Mouse (Mus musculus) hindbrain, postnatal 0 days (tissue): ENCODE measurements around the gene St13. TPM values are rescaled to one million over a fixed set of nuclear protein-coding genes. Genes with fewer than 3 reads are reported as not detected.
A peak's percentile ranks its signal among the peaks of the same experiment; 100 is the strongest.

Experiments used
- ATAC-seq: fragments of 200-750 bp; cut with Nextera tagmentation; 2 replicates; pipeline ENCODE4 v1.8.0; 2017; ENCODE audit warnings: mild to moderate bottlenecking, moderate TSS enrichment, moderate library complexity
- DNase-seq: peaks from one replicate; pipeline ENCODE4 v3.0.0-alpha.2; 2015; ENCODE audit warnings: low spot score
- H3K27ac ChIP-seq: fragments of 300-500 bp; sonication (generic); 2 replicates; pipeline ENCODE4 v1.5.1; 2014; ENCODE audit warnings: mild to moderate bottlenecking
- H3K27me3 ChIP-seq: fragments of 300-500 bp; sonication (generic); 2 replicates; pipeline ENCODE4 v1.6.1; 2014; ENCODE audit warnings: low read length, mixed read lengths; ENCODE audit not compliant: insufficient read depth
- H3K36me3 ChIP-seq: fragments of 300-500 bp; sonication (generic); 2 replicates; pipeline ENCODE4 v1.6.1; 2014; ENCODE audit warnings: low read length, mixed read lengths; ENCODE audit not compliant: insufficient read depth
- H3K4me1 ChIP-seq: fragments of 300-500 bp; sonication (generic); 2 replicates; pipeline ENCODE4 v1.6.1; 2014; ENCODE audit warnings: antibody characterized with exemption, low read length, mixed read lengths; ENCODE audit not compliant: insufficient read depth
- H3K4me2 ChIP-seq: fragments of 300-500 bp; sonication (generic); 2 replicates; pipeline ENCODE4 v1.6.1; 2014; ENCODE audit warnings: low read depth, mild to moderate bottlenecking, low read length, moderate library complexity, mixed read lengths
- H3K4me3 ChIP-seq: fragments of 300-500 bp; sonication (generic); 2 replicates; pipeline ENCODE4 v1.5.1; 2014; ENCODE audit warnings: low read length
- H3K9ac ChIP-seq: fragments of 300-500 bp; sonication (generic); replicated peaks from 2 replicates; pipeline ENCODE4 v1.6.1; 2014; ENCODE audit warnings: mild to moderate bottlenecking, low read length, moderate library complexity, mixed read lengths
- H3K9me3 ChIP-seq: fragments of 300-500 bp; sonication (generic); 2 replicates; pipeline ENCODE4 v1.6.1; 2016; ENCODE audit warnings: low read length, mixed read lengths
- CTCF ChIP-seq: IDR thresholded peaks from 2 replicates; pipeline ENCODE4 v1.5.1; 2016; ENCODE audit warnings: antibody characterized with exemption, control low read depth, low read depth
- WGBS: fragments of 180-500 bp; shearing (Covaris S2); extraction: QIAGEN DNeasy Blood & Tissue Kit; methylation state at CpG from one replicate; pipeline ENCODE4 v1.1.7; 2014; 5-methylcytosine and 5-hydroxymethylcytosine counted together
- polyA plus RNA-seq: library from polyadenylated mRNA; unstranded; fragments of >200 nt; fragmentation: Nextera tagmentation; extraction: Ambion mirVana; gene quantifications from 2 replicates; pipeline ENCODE4 v1.2.1, GENCODE M21; 2015
- total RNA-seq: library from RNA; depleted of rRNA; stranded (reverse); fragments of >200 nt; gene quantifications from 2 replicates; pipeline ENCODE4 v1.2.3, GENCODE M21; 2014

The St13 gene
- total and polyA plus RNA-seq, 2 experiments from 2014 or later = 87.8 to 209 TPM

DNA sequence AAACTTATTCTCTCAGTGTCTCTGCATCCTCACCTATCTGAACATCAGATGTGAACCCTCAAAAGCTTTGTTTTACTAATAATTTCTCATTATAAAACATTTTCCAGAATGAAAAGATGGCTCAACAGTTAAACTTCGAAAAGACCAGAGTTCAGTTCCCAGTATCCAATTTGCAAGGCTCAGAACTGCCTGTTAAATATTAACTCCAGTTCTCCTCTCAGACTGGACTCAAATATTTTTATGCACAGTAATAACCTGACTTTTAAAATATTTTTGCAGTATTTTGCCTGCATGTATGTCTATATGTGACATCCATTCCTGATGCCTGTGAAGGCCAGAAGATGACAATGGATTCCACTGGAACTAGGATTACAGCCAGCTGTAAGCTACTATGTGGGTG lies 31.3 kb downstream of the St13 start:
- WGBS = 94% methylated on average over 1 of the region's 1 CpGs

DNA sequence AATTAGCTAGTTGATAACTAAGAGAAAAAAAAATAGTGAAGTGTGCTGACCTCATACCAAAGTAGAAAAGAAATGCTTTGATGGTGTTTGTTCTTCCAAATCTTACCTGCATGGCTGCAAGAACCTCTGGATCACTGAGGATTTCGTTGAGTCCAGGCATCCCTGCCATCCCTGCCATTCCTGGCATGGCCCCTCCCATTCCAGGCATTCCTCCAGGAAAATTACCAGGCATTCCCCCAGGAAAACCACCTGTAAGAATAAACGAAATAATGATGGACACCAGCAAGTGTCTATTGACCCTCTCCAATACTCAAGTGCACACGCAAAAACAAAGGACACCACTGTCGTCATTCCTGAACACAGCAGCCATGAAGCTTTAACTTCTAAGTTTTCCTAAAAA lies 33.6 kb downstream of the St13 start:
- no peak overlapping the region for H3K4me3 ChIP-seq
- H3K4me1 ChIP-seq = no peaks in the 10 kb centered on the region
- no peaks in the 10 kb centered on the region for H3K27me3 ChIP-seq
- no peak for TF ChIP-seq CTCF
- no peak overlapping the region for H3K27ac ChIP-seq
- no peak overlapping the region for H3K4me2 ChIP-seq
- peaks cover 53% of the 10 kb centered on the region for H3K36me3 ChIP-seq
- 80% methylated on average over 4 of the region's 4 CpGs for WGBS
- no peaks in the 10 kb centered on the region for H3K9me3 ChIP-seq
- DNase-seq = no peak
- no peak for ATAC-seq
- H3K9ac ChIP-seq = no peak overlapping the region

More for the DNA sequence above, 31.3 kb downstream of the St13 start:
- Histone ChIP-seq H3K27me3 (no peaks in the 10 kb centered on the region), H3K27ac (no peak overlapping the region), H3K4me2 (no peak overlapping the region), H3K9ac (no peak overlapping the region), H3K4me3 (no peak overlapping the region), H3K36me3 (peaks cover 60% of the 10 kb centered on the region), H3K4me1 (no peaks in the 10 kb centered on the region), H3K9me3 (no peaks in the 10 kb centered on the region)
- DNase-seq (no peak), ATAC-seq (no peak)
- TF ChIP-seq CTCF = no peak

DNA sequence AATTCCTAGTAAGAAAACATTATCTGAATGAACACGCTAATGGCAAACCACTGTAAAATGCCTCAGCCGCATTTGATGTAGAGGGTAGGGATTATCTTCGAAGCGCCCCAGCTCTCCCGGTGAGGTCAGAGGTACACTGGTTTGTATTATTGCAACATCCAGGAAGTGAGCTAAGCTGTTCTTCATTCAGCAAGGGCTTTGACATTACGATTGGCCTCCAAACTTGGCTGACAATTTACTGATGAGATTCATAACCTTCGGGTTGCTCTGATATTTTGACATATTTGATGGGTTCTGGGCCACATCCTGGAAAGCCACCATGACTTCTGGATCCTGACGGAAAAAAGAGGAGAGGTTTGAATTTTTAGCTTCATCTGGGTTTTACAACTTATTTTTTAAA lies 34.6 kb downstream of the St13 start:
- H3K36me3 ChIP-seq = peaks cover 44% of the 10 kb centered on the region
- H3K27me3 ChIP-seq = no peaks in the 10 kb centered on the region
- no peak overlapping the region for H3K27ac ChIP-seq
- WGBS = 94% methylated on average over 8 of the region's 8 CpGs
- DNase-seq (no peak), ATAC-seq (no peak)
- TF ChIP-seq CTCF = no peak
- H3K4me3 ChIP-seq = no peak overlapping the region
- H3K9ac ChIP-seq = no peak overlapping the region
- H3K9me3 ChIP-seq = no peaks in the 10 kb centered on the region
- H3K4me1 ChIP-seq = no peaks in the 10 kb centered on the region
- H3K4me2 ChIP-seq = no peak overlapping the region

- DNase-seq (no peak), ATAC-seq (no peak)
- 94% methylated on average over 1 of the region's 1 CpGs for WGBS
- H3K4me1 ChIP-seq = peaks cover 5% of the 10 kb centered on the region; the same call in 1 of the 2 replicates
- H3K27me3 ChIP-seq = no peaks in the 10 kb centered on the region
- no peak for TF ChIP-seq CTCF
- no peak overlapping the region for H3K27ac ChIP-seq
- no peaks in the 10 kb centered on the region for H3K9me3 ChIP-seq
- peaks cover 37% of the 10 kb centered on the region for H3K36me3 ChIP-seq
- no peak overlapping the region for H3K4me3 ChIP-seq
- no peak overlapping the region for H3K9ac ChIP-seq
- H3K4me2 ChIP-seq = no peak overlapping the region
These were observed 35.6 kb downstream of the St13 start for GRCm38 (mm10) chr15:81364271-81364670.

GRCm38 (mm10) chr15:81362501-81362900 lies 37.4 kb downstream of the St13 start:
- DNase-seq (no peak), ATAC-seq (no peak)
- no peaks in the 10 kb centered on the region for H3K9me3 ChIP-seq
- 82% methylated on average over 1 of the region's 1 CpGs for WGBS
- no peak for TF ChIP-seq CTCF
- no peaks in the 10 kb centered on the region for H3K27me3 ChIP-seq
- H3K4me3 ChIP-seq = no peak overlapping the region
- H3K27ac ChIP-seq = no peak overlapping the region
- H3K36me3 ChIP-seq = peaks cover 37% of the 10 kb centered on the region
- H3K4me2 ChIP-seq = no peak overlapping the region
- no peak overlapping the region for H3K9ac ChIP-seq
- peaks cover 5% of the 10 kb centered on the region; the same call in 1 of the 2 replicates for H3K4me1 ChIP-seq

DNA sequence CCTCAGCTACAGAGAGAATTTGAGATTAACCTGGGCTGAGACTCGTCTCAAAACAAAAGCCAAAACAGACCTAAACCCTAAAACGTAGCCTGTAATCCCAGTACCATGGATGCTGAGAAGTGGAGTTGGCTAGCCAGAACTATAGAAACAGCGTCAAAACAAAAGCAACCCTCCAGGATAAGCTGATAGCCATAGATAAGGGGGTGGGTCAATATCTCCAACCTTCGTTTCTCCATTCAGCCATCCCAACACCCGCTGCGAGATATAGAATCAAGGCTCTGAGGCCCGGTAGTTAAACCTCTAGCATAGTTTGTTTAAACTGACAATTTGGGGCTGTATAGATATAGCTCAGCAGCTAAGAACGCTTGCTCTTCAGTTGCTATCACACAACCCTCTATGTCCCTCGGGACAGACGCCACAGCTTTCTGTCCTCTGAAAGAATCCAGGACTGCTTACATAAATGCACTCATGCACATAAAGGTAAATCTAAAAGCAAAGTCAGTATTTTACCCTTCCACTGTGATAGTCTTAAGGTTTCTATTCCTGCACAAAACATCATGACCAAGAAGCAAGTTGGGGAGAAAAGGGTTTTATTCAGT lies 38.4 kb downstream of the St13 start:
- peaks cover 31% of the 10 kb centered on the region for H3K36me3 ChIP-seq
- no peak for DNase-seq
- no peak overlapping the region for H3K4me3 ChIP-seq
- WGBS = 46% methylated on average over 10 of the region's 10 CpGs
- no peak overlapping the region for H3K9ac ChIP-seq
- H3K9me3 ChIP-seq = no peaks in the 10 kb centered on the region
- no peak for TF ChIP-seq CTCF
- peak overlapping the region; percentile 97 for H3K4me2 ChIP-seq
- no peaks in the 10 kb centered on the region for H3K27me3 ChIP-seq
- H3K27ac ChIP-seq = peak overlapping the region; percentile 84
- peaks cover 5% of the 10 kb centered on the region; the same call in 1 of the 2 replicates for H3K4me1 ChIP-seq
- no peak for ATAC-seq

GRCm38 (mm10) chr15:81361022-81361404 lies 38.9 kb downstream of the St13 start:
- peak overlapping the region; percentile 84 for H3K27ac ChIP-seq
- no peaks in the 10 kb centered on the region for H3K9me3 ChIP-seq
- WGBS = 41% methylated on average over 6 of the region's 6 CpGs
- TF ChIP-seq CTCF = no peak
- H3K4me1 ChIP-seq = peaks cover 5% of the 10 kb centered on the region; the same call in 1 of the 2 replicates
- peaks cover 26% of the 10 kb centered on the region for H3K36me3 ChIP-seq
- DNase-seq = no peak
- peak overlapping the region; percentile 33; the same call in 1 of the 2 replicates for H3K9ac ChIP-seq
- peak overlapping the region; percentile 97 for H3K4me2 ChIP-seq
- peak overlapping the region; percentile 76 for H3K4me3 ChIP-seq
- ATAC-seq = no peak; the same call in 1 of the 2 replicates
- no peaks in the 10 kb centered on the region for H3K27me3 ChIP-seq
